In the genomic region with DNA sequence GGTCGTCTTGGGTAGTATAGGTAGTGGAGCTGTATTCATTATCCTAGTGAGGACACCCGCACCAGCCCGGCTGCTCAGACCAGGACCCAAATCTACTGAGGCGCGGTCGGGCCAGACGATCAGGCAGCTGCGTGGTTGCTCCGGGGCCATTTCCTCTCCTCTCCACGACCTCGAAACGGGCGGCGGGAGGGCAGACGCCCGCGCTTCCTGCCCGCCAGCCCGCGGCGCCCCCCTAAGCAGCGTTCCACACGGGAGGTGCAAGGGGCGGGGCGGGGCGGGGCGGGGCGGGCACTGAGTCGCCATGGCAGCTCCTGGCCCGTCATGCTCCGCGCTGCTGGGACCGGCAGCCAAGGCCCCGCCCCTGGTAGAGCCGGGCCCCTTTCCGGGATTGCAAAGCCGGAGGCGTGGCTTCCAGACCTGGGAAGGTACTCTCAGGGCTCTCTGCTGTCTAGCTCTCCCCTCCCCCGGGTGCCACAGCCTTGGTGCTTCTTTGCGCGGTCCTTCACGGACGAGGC, we compare ENCODE assay signal across 8 mouse cellular contexts. TPM values are rescaled to one million over a fixed set of nuclear protein-coding genes. Genes with fewer than 3 reads are reported as not detected.
DNase-seq lines count a peak whose midpoint lies in the region; ATAC-seq lines count a peak whose summit lies in the region.

No protein-coding gene starts in this region.

- peak overlapping the region; percentile 93 for H3K27ac ChIP-seq in hindbrain, embryonic 10.5 days

- no peaks in the 10 kb centered on the region for H3K9me3 ChIP-seq in hindbrain, embryonic 10.5 days

- peak; percentile 88 for ATAC-seq in frontal cortex, adult (ENCODE audit: low TSS enrichment)

- H3K27me3 ChIP-seq in hindbrain, embryonic 10.5 days (ENCODE audit: insufficient read depth, poor library complexity, severe bottlenecking): no peaks in the 10 kb centered on the region

- under 1% methylated on average over 43 of the region's 43 CpGs for WGBS in hindbrain, embryonic 10.5 days

- DNase-seq in NIH3T3 (ENCODE audit: low read depth): peak; percentile 96
- DNase-seq in cerebellum, adult 9-11 months: peak; percentile 94
- peak; percentile 91 for DNase-seq in hindbrain, embryonic 10.5 days (ENCODE audit: low spot score)
- DNase-seq in layer of hippocampus, postnatal 25 days (ENCODE audit: extremely low spot score in 1 of 2, low spot score in 1 of 2): peak; percentile 68 to 69
- DNase-seq in lung, postnatal 14 days: peak; percentile 93
- DNase-seq in ovary, postnatal 36 days (ENCODE audit: low spot score): peak; percentile 94
- peak; percentile 97 for DNase-seq in thymus, postnatal 25 days

- H3K36me3 ChIP-seq in hindbrain, embryonic 10.5 days: no peaks in the 10 kb centered on the region

- peak overlapping the region; percentile 58 for H3K4me3 ChIP-seq in hindbrain, embryonic 10.5 days

- H3K4me1 ChIP-seq in hindbrain, embryonic 10.5 days (replicated peaks): peaks cover 71% of the 10 kb centered on the region

RNA-seq across cellular contexts. Expression of a gene that starts 10.3 kb away (rescaled TPM):
- polyA plus RNA-seq in hindbrain, embryonic 10.5 days (2016; fragmentation: Nextera tagmentation; extraction: Ambion mirVana): 25.3 and 31.0 TPM in 2 replicates
- 10 to 100 TPM; 60.2 to 76.4 TPM for total RNA-seq in layer of hippocampus, postnatal 25 days (2021)

Comparison
In these comparisons a context has a peak if more than half of its experiments do, and no peak if none do; other contexts are left out.
1. Peak in every context shown above with its lines: DNase-seq, ATAC-seq, H3K4me3 ChIP-seq and H3K27ac ChIP-seq.